ENCODE assay signal across 10 mouse cellular contexts in the genomic region with DNA sequence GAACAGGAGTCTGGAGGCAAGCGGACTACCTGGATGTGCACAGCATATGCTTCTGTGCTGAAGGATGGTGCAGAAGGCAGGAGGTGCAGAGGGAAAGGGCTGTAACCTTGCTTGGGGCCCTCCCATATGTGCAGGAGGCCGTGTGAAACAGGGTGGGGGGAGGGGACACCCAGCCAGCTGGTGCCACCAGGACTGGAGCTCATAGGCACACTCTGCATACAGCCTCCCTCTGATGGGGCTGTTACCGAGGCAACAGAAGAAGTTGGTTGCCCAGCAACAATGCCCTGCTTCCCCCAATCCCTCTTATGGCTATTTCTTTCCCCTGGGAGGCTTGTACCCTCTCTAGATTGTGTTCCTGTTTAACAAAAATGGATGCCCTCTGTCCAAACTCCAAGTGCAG. TPM values are rescaled to one million over a fixed set of nuclear protein-coding genes. Genes with fewer than 3 reads are reported as not detected.
DNase-seq lines count a peak whose midpoint lies in the region; ATAC-seq and TF ChIP-seq lines count a peak whose summit lies in the region.
"Had no signal": no experiment of that assay in that cellular context is flagged by ENCODE, and none has a peak within 500 bp of the region (broad histone marks: within the 10 kb centered on the region; RNA-seq: fewer than 3 reads in every experiment).

No protein-coding gene starts in this region.

- no peak for TF ChIP-seq CTCF in brain, embryonic 14.5 days (IDR thresholded peaks at IDR 0.05; ENCODE audit: borderline replicate concordance, extremely low read depth, insufficient read depth, insufficient read length)
- TF ChIP-seq CTCF in midbrain, postnatal 0 days (IDR thresholded peaks at IDR 0.05): no peak
- TF ChIP-seq CTCF in lung, adult 2 months (IDR thresholded peaks at IDR 0.05; ENCODE audit: insufficient read depth, low read length): no peak

- no peak overlapping the region for H3K9ac ChIP-seq in forebrain, embryonic 12.5 days
- no peak overlapping the region for H3K9ac ChIP-seq in midbrain, postnatal 0 days (replicated peaks; ENCODE audit: low read length, poor library complexity, severe bottlenecking)

- no peak for TF ChIP-seq POLR2A in brain, embryonic 14.5 days (IDR thresholded peaks at IDR 0.05; ENCODE audit: borderline replicate concordance, extremely low read depth, insufficient read depth, insufficient read length, poor library complexity, severe bottlenecking)
- no peak for TF ChIP-seq POLR2A in lung, adult 2 months (IDR thresholded peaks at IDR 0.05; ENCODE audit: borderline replicate concordance, extremely low read depth, low read depth, low read length)

- peak; percentile 86 for ATAC-seq in forebrain, embryonic 12.5 days (ENCODE audit: low FRiP score)
- peak; percentile 57 for ATAC-seq in midbrain, postnatal 0 days (ENCODE audit: low FRiP score)
- ATAC-seq: inflammation-experienced regulatory T-cells, adult 6 months had no signal

- peak overlapping the region; percentile 15; the same call in 1 of the 2 replicates for H3K4me2 ChIP-seq in forebrain, embryonic 12.5 days
- H3K4me2 ChIP-seq in midbrain, postnatal 0 days (ENCODE audit: low read depth, low read length, poor library complexity, severe bottlenecking): no peak overlapping the region

- no peak overlapping the region for H3K4me3 ChIP-seq in forebrain, embryonic 12.5 days (replicated peaks)
- no peak overlapping the region for H3K4me3 ChIP-seq in midbrain, postnatal 0 days (ENCODE audit: low read depth, low read length)
- no peak overlapping the region for H3K4me3 ChIP-seq in lung, adult 2 months (replicated peaks; ENCODE audit: extremely low read depth, low read depth, low read length)

- H3K36me3 ChIP-seq in forebrain, embryonic 12.5 days (replicated peaks): no peaks in the 10 kb centered on the region
- no peaks in the 10 kb centered on the region for H3K36me3 ChIP-seq in midbrain, postnatal 0 days (ENCODE audit: insufficient read depth, low read length)

- no peaks in the 10 kb centered on the region for H3K27me3 ChIP-seq in forebrain, embryonic 12.5 days
- H3K27me3 ChIP-seq in midbrain, postnatal 0 days (ENCODE audit: insufficient read depth, low read length): no peaks in the 10 kb centered on the region

- peak overlapping the region; percentile 78 for H3K27ac ChIP-seq in forebrain, embryonic 12.5 days
- H3K27ac ChIP-seq in midbrain, postnatal 0 days (ENCODE audit: low read depth, low read length): peak overlapping the region; percentile 43; the same call in 1 of the 2 replicates

- WGBS in forebrain, embryonic 12.5 days: 44% methylated on average over 3 of the region's 3 CpGs
- WGBS in midbrain, postnatal 0 days: 29% methylated on average over 3 of the region's 3 CpGs
- WGBS in lung, adult 2 months: 65% methylated on average over 3 of the region's 3 CpGs

- DNase-seq in brain, embryonic 14.5 days (ENCODE audit: low read depth): peak; percentile 93
- peak; percentile 51 to 82 for DNase-seq in layer of hippocampus, postnatal 14 days (ENCODE audit: low spot score in 2 of 2)
- peak; percentile 81 for DNase-seq in midbrain, postnatal 0 days (ENCODE audit: low spot score)
- no peak for DNase-seq in lung, adult 2 months
- DNase-seq in kidney, postnatal 36 days: no peak
- no peak for DNase-seq in urinary bladder, adult 2 months (ENCODE audit: low spot score)
- no peak for DNase-seq in kidney, postnatal 14 days
- DNase-seq: liver had no signal

- H3K4me1 ChIP-seq in forebrain, embryonic 12.5 days: peaks cover 26% of the 10 kb centered on the region
- H3K4me1 ChIP-seq in midbrain, postnatal 0 days (ENCODE audit: insufficient read depth, low read length): peaks cover 9% of the 10 kb centered on the region; the same call in 1 of the 2 replicates
- no peaks in the 10 kb centered on the region; the same call in 1 of the 2 replicates for H3K4me1 ChIP-seq in lung, adult 2 months (ENCODE audit: control insufficient read depth, insufficient read depth, low read length)

- H3K9me3 ChIP-seq in forebrain, embryonic 12.5 days: no peaks in the 10 kb centered on the region
- H3K9me3 ChIP-seq in midbrain, postnatal 0 days (ENCODE audit: low read length): no peaks in the 10 kb centered on the region

RNA-seq across cellular contexts. Expression of a gene that starts 17.8 kb away (rescaled TPM):
- 67.4 and 92.7 TPM in 2 replicates for polyA plus RNA-seq in brain, embryonic 14.5 days (2012; rRNA removed)
- 37.6 and 38.1 TPM in 2 replicates for polyA plus RNA-seq in forebrain, embryonic 12.5 days (2016; fragmentation: Nextera tagmentation; extraction: Ambion mirVana)
- total RNA-seq in layer of hippocampus, postnatal 14 days (2021): 100 to 1,000 TPM; 188 to 193 TPM
- total RNA-seq in midbrain, postnatal 0 days (2014; rRNA removed): 36.2 and 45.8 TPM in 2 replicates
- polyA plus RNA-seq in midbrain, postnatal 0 days (2015; fragmentation: Nextera tagmentation; extraction: Ambion mirVana): 21.4 and 22.8 TPM in 2 replicates
- polyA plus RNA-seq in lung, adult 2 months (2012; rRNA removed): 48.8 and 51.9 TPM in 2 replicates
- 4.9 and 7.9 TPM in 2 replicates for polyA plus RNA-seq in urinary bladder, adult 2 months (2012; rRNA removed)

Comparison
In these comparisons a context has a peak if more than half of its experiments do, and no peak if none do; other contexts are left out.
1. DNase-seq: peak in brain, embryonic 14.5 days (single experiment), layer of hippocampus, postnatal 14 days (2 of 2) and midbrain, postnatal 0 days (single experiment); none in lung, adult 2 months (single experiment), kidney, postnatal 36 days (0 of 2), urinary bladder, adult 2 months (single experiment) and kidney, postnatal 14 days (single experiment).